Mouse (Mus musculus) megakaryocyte, embryonic 14.5 days (primary cell): ENCODE measurements around the gene Ifi206.

ENCODE experiments used
- FLI1 ChIP-seq: IDR thresholded peaks from 2 replicates; pipeline ENCODE4 v1.6.1; 2012; ENCODE audit warnings: low read length, inconsistent platforms, mixed read lengths
- GATA1 ChIP-seq: IDR thresholded peaks from 3 replicates; pipeline ENCODE4 v1.6.1; 2012; ENCODE audit warnings: mixed read lengths, low read length, inconsistent platforms, borderline replicate concordance

DNA sequence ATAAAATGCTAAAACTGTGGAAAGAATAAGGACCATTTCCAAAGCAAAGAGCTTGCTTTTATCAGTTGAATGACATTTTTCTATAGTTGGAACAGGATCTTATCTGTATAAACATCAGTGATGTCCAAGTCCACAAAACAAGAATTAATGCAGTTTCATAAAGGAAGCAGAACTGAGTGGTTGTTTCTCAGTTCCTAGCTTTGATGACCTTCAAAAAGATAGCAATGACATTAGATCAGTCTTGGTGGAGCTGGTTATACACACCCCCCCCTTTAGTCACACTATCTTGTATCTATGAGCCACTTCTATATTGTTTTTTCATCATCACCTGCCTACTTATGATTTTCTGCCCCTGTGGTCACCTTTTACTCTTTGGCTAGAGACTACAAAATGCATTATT, 30.6 kb upstream of the Ifi206 start:
- TF ChIP-seq GATA1 (no peak), FLI1 (no peak)
